Mouse (Mus musculus) C2C12 (cell line): ENCODE data around the gene Foxj2.

Source experiments
- CEBPB ChIP-seq: IDR thresholded peaks from one replicate; pipeline ENCODE4 v1.6.1; 2011; ENCODE audit warnings: low read depth, mild to moderate bottlenecking, control low read depth, moderate library complexity
- CTCF ChIP-seq: IDR thresholded peaks from one replicate; pipeline ENCODE4 v1.5.1; 2011; ENCODE audit not compliant: control insufficient read depth, insufficient read depth, insufficient read length
- FOSL1 ChIP-seq: IDR thresholded peaks from one replicate; pipeline ENCODE4 v1.8.0; 2011; ENCODE audit warnings: mild to moderate bottlenecking, low read length; ENCODE audit not compliant: poor library complexity, insufficient read depth, severe bottlenecking
- MAX ChIP-seq: IDR thresholded peaks from one replicate; pipeline ENCODE4 v1.6.1; 2011; ENCODE audit warnings: mild to moderate bottlenecking, control low read depth
- MYOG ChIP-seq: IDR thresholded peaks from one replicate; pipeline ENCODE4 v1.6.1; 2011; ENCODE audit not compliant: control insufficient read depth, insufficient read length; ENCODE audit errors: extremely low read depth
- USF1 ChIP-seq: IDR thresholded peaks from one replicate; pipeline ENCODE4 v1.6.1; 2011; ENCODE audit warnings: low read depth, mild to moderate bottlenecking, control low read depth, moderate library complexity

GRCm38 (mm10) chr6:122801801-122802514 lies 17.8 kb upstream of the Foxj2 start:
- no peak for TF ChIP-seq CTCF
- no peak for TF ChIP-seq MAX
- TF ChIP-seq FOSL1 = no peak
- no peak for TF ChIP-seq MYOG
- no peak for TF ChIP-seq CEBPB
- no peak for TF ChIP-seq USF1
